Mouse (Mus musculus) heart, embryonic 11.5 days (tissue): ENCODE measurements around the gene Slc39a7. TPM values are rescaled to one million over a fixed set of nuclear protein-coding genes. Genes with fewer than 3 reads are reported as not detected.

Experiments used
- ATAC-seq: fragments of 200-750 bp; cut with Nextera tagmentation; replicated peaks from 2 replicates; pipeline ENCODE4 v1.8.0; 2017; ENCODE audit warnings: moderate library complexity; ENCODE audit not compliant: insufficient number of reproducible peaks, low FRiP score, low TSS enrichment
- H3K27ac ChIP-seq: fragments of 300-500 bp; sonication (generic); 2 replicates; pipeline ENCODE4 v1.5.1; 2014; ENCODE audit warnings: mild to moderate bottlenecking, low read depth, low read length
- H3K27me3 ChIP-seq: fragments of 300-500 bp; sonication (generic); 2 replicates; pipeline ENCODE4 v1.6.1; 2014; ENCODE audit warnings: mild to moderate bottlenecking, low read length, mixed read lengths; ENCODE audit not compliant: control insufficient read depth, insufficient read depth
- H3K36me3 ChIP-seq: fragments of 300-500 bp; sonication (generic); 2 replicates; pipeline ENCODE4 v1.6.1; 2014; ENCODE audit warnings: mild to moderate bottlenecking, low read length, moderate library complexity, mixed read lengths; ENCODE audit not compliant: control insufficient read depth, insufficient read depth
- H3K4me1 ChIP-seq: fragments of 300-500 bp; sonication (generic); 2 replicates; pipeline ENCODE4 v1.6.1; 2014; ENCODE audit warnings: low read length; ENCODE audit not compliant: control insufficient read depth, insufficient read depth
- H3K4me2 ChIP-seq: fragments of 300-500 bp; sonication (generic); 2 replicates; pipeline ENCODE4 v1.6.1; 2014; ENCODE audit warnings: mild to moderate bottlenecking, moderate library complexity
- H3K4me3 ChIP-seq: fragments of 300-500 bp; sonication (generic); 2 replicates; pipeline ENCODE4 v1.5.1; 2014; ENCODE audit warnings: low read depth, low read length
- H3K9ac ChIP-seq: fragments of 300-500 bp; sonication (generic); 2 replicates; pipeline ENCODE4 v1.6.1; 2014; ENCODE audit warnings: mild to moderate bottlenecking, low read depth, low read length, moderate library complexity
- H3K9me3 ChIP-seq: fragments of 300-500 bp; sonication (generic); replicated peaks from 2 replicates; pipeline ENCODE4 v1.6.1; 2016; ENCODE audit warnings: low read length; ENCODE audit not compliant: control insufficient read depth
- WGBS: fragments of 180-500 bp; shearing (Covaris S2); extraction: QIAGEN DNeasy Blood & Tissue Kit; methylation state at CpG from one replicate; pipeline ENCODE4 v1.1.7; 2014; ENCODE audit not compliant: insufficient replicate concordance; 5-methylcytosine and 5-hydroxymethylcytosine counted together
- polyA plus RNA-seq: library from polyadenylated mRNA; unstranded; fragments of >200 nt; fragmentation: Nextera tagmentation; extraction: Ambion mirVana; gene quantifications from 2 replicates; pipeline ENCODE4 v1.2.1, GENCODE M21; 2014

Gene Slc39a7
- polyA plus RNA-seq, 1 experiment from 2014 or later, result 61.4 TPM

GRCm38 (mm10) chr17:34047404-34048050 is 16.0 kb upstream of the Slc39a7 start:
- no peak overlapping the region for H3K27ac ChIP-seq
- H3K9ac ChIP-seq, result no peak overlapping the region
- no peak overlapping the region for H3K4me2 ChIP-seq
- H3K9me3 ChIP-seq, result 0 out of 2 replicates have a peak, but pooled peaks cover 6% of the 10 kb centered on the region
- no peaks in the 10 kb centered on the region for H3K36me3 ChIP-seq
- 81% methylated on average over 5 of the region's 5 CpGs for WGBS
- H3K4me3 ChIP-seq, result no peak overlapping the region
- peaks cover 3% of the 10 kb centered on the region for H3K27me3 ChIP-seq
- no peaks in the 10 kb centered on the region for H3K4me1 ChIP-seq
- ATAC-seq, result no peak

- Histone ChIP-seq H3K27me3 (peaks cover 19% of the 10 kb centered on the region), H3K9me3 (0 out of 2 replicates have a peak, but pooled peaks cover 6% of the 10 kb centered on the region), H3K4me1 (no peaks in the 10 kb centered on the region; the same call in 1 of the 2 replicates), H3K4me2 (no peak overlapping the region), H3K4me3 (no peak overlapping the region), H3K36me3 (no peaks in the 10 kb centered on the region), H3K9ac (no peak overlapping the region), H3K27ac (no peak overlapping the region)
- ATAC-seq, result no peak
- 83% methylated on average over 14 of the region's 14 CpGs for WGBS
Measured at GRCm38 (mm10) chr17:34045941-34046340, 14.5 kb upstream of the Slc39a7 start.

- no peak overlapping the region for H3K27ac ChIP-seq
- H3K9ac ChIP-seq, result no peak overlapping the region
- peak overlapping the region; percentile 11; the same call in 1 of the 2 replicates for H3K4me3 ChIP-seq
Measured at GRCm38 (mm10) chr17:34039562-34040450, 8.3 kb upstream of the Slc39a7 start.

GRCm38 (mm10) chr17:34038878-34039561 is 7.5 kb upstream of the Slc39a7 start, which contains the start of gene Col11a2:
Gene Col11a2 (plus strand): TSS chr17:34039437.
- Histone ChIP-seq H3K27me3 (peaks cover 48% of the 10 kb centered on the region), H3K9me3 (no peaks in the 10 kb centered on the region), H3K36me3 (peaks cover 8% of the 10 kb centered on the region; the same call in 1 of the 2 replicates), H3K4me3 (peak within 1 kb of the TSS; percentile 11), H3K27ac (no peak within 1 kb of the TSS), H3K4me1 (peaks cover 14% of the 10 kb centered on the region), H3K4me2 (peak within 1 kb of the TSS; percentile 56), H3K9ac (0 out of 2 replicates have a peak within 1 kb of the TSS, but pooled peaks have one; percentile 10)
- 9% methylated on average over 28 of the region's 28 CpGs for WGBS
- 0 out of 2 replicates have a peak, but pooled peaks have one; percentile 12 for ATAC-seq

More at GRCm38 (mm10) chr17:34039562-34040450, 8.3 kb upstream of the Slc39a7 start:
- Histone ChIP-seq H3K9me3 (no peaks in the 10 kb centered on the region), H3K27me3 (peaks cover 48% of the 10 kb centered on the region), H3K4me2 (peak overlapping the region; percentile 56), H3K36me3 (peaks cover 8% of the 10 kb centered on the region; the same call in 1 of the 2 replicates), H3K4me1 (peaks cover 14% of the 10 kb centered on the region)
- 24% methylated on average over 17 of the region's 17 CpGs for WGBS
- no peak for ATAC-seq

GRCm38 (mm10) chr17:34038440-34038839 is 7.0 kb upstream of the Slc39a7 start:
- Histone ChIP-seq H3K36me3 (peaks cover 8% of the 10 kb centered on the region; the same call in 1 of the 2 replicates), H3K27ac (no peak overlapping the region), H3K9ac (0 out of 2 replicates have a peak overlapping the region, but pooled peaks have one; percentile 10), H3K9me3 (no peaks in the 10 kb centered on the region), H3K4me1 (peaks cover 18% of the 10 kb centered on the region), H3K4me3 (peak overlapping the region; percentile 11), H3K4me2 (peak overlapping the region; percentile 56), H3K27me3 (peaks cover 48% of the 10 kb centered on the region)
- 0 out of 2 replicates have a peak, but pooled peaks have one; percentile 8 for ATAC-seq
- 19% methylated on average over 21 of the region's 21 CpGs for WGBS

- 91% methylated on average over 7 of the region's 7 CpGs for WGBS
- Histone ChIP-seq H3K27me3 (peaks cover 42% of the 10 kb centered on the region), H3K4me3 (no peak overlapping the region), H3K4me1 (peaks cover 28% of the 10 kb centered on the region), H3K4me2 (no peak overlapping the region), H3K9me3 (no peaks in the 10 kb centered on the region), H3K9ac (no peak overlapping the region), H3K27ac (no peak overlapping the region), H3K36me3 (peaks cover 8% of the 10 kb centered on the region; the same call in 1 of the 2 replicates)
- no peak for ATAC-seq
Measured at GRCm38 (mm10) chr17:34037241-34037640, 5.8 kb upstream of the Slc39a7 start.

- H3K4me3 ChIP-seq, result no peak overlapping the region
- 78% methylated on average over 10 of the region's 10 CpGs for WGBS
- H3K27ac ChIP-seq, result no peak overlapping the region
- no peak for ATAC-seq
- peaks cover 8% of the 10 kb centered on the region; the same call in 1 of the 2 replicates for H3K36me3 ChIP-seq
- no peak overlapping the region for H3K4me2 ChIP-seq
- peaks cover 36% of the 10 kb centered on the region for H3K27me3 ChIP-seq
- H3K9me3 ChIP-seq, result no peaks in the 10 kb centered on the region
- H3K4me1 ChIP-seq, result peaks cover 28% of the 10 kb centered on the region
- no peak overlapping the region for H3K9ac ChIP-seq
Measured at GRCm38 (mm10) chr17:34036647-34037046, 5.2 kb upstream of the Slc39a7 start.

- 88% methylated on average over 9 of the region's 9 CpGs for WGBS
- ATAC-seq, result no peak
- no peak overlapping the region for H3K9ac ChIP-seq
- H3K4me1 ChIP-seq, result peaks cover 31% of the 10 kb centered on the region
- no peak overlapping the region for H3K4me2 ChIP-seq
- H3K27me3 ChIP-seq, result peaks cover 25% of the 10 kb centered on the region
- no peak overlapping the region for H3K4me3 ChIP-seq
- H3K9me3 ChIP-seq, result no peaks in the 10 kb centered on the region
- H3K36me3 ChIP-seq, result peaks cover 8% of the 10 kb centered on the region; the same call in 1 of the 2 replicates
- no peak overlapping the region for H3K27ac ChIP-seq
Measured at GRCm38 (mm10) chr17:34035517-34035916, 4.0 kb upstream of the Slc39a7 start.
